Mouse (Mus musculus): ENCODE results near the gene Fzd7.
A peak's percentile ranks its signal among the peaks of the same experiment; 100 is the strongest.
"Not testable (repeated sequence)": the region's sequence is repeated elsewhere in the genome, so short reads cannot be mapped to it uniquely, and the experiment has no call there.

Fzd7 gene

DNA sequence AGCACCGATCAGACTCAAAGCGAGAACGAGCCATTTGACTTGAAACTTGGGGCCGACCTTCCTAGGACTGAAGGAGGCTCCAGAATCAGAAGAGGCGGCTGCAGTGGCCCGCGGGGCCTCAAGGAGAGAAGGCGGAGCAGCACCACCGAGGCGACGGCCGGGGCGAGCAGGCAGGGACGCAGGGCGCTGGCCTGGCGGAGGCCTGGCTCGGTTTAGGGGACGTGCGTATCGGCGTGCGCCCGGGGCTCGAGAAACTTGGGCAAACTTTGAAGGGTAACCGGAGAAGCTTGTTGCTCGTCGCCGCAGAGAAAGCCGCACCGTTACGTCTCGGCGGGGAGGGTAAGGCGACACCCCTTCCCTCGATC is at the start of gene Fzd7:
Gene Fzd7 (plus strand): TSS at position 94 of the 365 bp plus-strand sequence.
- no peak for DNase-seq

- no peak for DNase-seq
These were observed 48.9 kb upstream of the Fzd7 start for GRCm38 (mm10) chr1:59433296-59433695.

DNA sequence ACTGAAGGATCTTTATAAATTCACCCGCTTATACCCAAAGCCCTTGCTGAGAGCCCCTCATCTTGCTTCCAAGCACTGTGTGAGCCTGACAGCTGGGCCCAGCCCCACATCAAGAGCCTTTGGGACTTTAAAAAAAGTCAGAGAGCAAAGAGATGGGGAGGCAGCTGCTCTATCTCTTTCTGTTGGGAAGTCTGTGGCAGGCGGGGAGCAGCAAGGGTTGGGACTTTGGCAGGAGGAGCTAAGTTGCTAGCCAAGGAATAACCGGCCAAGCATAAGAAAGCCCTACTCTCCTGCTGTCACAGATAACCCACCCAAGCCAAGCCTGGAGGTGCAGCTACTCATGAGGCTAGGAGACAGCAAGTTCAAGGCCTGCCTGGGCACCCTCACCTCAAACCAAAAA is 48.2 kb upstream of the Fzd7 start:
- DNase-seq: no peak

- no peak for DNase-seq
These were observed 47.0 kb upstream of the Fzd7 start for GRCm38 (mm10) chr1:59435270-59435669.

GRCm38 (mm10) chr1:59436321-59436720 is 45.9 kb upstream of the Fzd7 start:
- no peak for DNase-seq

- DNase-seq: no peak
These were observed 44.3 kb upstream of the Fzd7 start for GRCm38 (mm10) chr1:59437927-59438326.

DNA sequence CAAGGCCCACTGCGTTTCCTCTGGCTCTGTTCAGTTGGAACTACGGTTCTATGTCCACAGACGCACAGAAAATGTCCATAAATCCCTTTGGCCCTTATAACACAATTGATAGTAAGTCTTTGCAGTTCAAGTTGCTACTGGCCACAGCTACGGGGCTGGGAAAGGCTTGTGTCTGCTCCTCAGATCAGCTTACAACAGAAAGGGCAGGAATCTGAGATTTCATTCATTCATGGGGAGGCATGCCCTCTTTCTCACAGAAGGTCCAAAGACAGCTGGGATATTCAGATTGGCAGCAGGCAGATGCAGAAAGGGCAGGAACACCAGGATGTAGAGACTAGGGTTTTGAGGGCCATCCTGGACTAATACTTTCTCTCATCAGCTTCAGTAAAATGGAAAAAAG is 43.9 kb upstream of the Fzd7 start:
- DNase-seq: no peak

DNA sequence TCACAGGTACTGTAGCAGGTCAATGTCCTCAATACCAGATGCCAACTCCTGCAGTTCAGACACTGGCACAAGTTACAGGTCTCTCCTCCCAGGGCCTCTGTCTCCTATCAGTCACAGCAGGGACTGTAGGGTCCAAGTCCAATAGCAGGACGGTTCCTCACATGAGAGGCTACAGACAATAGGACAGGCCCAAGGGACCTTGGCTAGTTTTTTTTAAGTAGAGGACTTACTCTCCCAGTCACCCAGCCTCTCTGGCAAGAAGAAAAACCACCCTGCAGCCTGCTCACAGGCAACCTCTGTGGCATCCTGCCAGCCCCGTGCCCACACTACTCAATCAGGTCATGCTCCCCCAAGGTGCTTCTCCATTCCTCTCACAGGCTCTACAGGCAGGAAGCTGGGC is 43.0 kb upstream of the Fzd7 start:
- no peak for DNase-seq

GRCm38 (mm10) chr1:59439941-59440340 is 42.3 kb upstream of the Fzd7 start:
- no peak for DNase-seq

DNA sequence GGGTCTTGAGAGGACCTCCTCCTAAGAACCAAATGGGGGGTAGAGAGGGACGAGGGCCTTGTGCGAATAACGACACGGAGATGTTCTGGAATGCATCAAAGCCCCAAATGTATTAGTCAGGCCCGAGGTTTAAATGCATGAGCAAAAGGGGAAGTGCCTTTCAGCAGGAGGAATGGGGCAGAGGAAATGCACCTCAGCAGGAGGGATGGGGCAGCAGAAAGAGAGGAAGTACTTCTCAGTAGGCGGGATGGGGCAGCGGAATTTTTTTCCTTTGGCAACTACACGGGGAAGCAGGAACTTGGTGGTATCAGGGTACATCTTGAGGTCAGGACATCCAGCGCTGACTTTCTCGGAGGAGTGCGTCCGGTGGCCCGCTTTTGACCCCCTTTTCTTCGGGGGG is 39.5 kb upstream of the Fzd7 start:
- DNase-seq: not testable (repeated sequence)

GRCm38 (mm10) chr1:59444127-59444660 is 38.0 kb upstream of the Fzd7 start:
- DNase-seq: no peak

- DNase-seq: no peak
These were observed 37.0 kb upstream of the Fzd7 start for GRCm38 (mm10) chr1:59445242-59445641.

DNA sequence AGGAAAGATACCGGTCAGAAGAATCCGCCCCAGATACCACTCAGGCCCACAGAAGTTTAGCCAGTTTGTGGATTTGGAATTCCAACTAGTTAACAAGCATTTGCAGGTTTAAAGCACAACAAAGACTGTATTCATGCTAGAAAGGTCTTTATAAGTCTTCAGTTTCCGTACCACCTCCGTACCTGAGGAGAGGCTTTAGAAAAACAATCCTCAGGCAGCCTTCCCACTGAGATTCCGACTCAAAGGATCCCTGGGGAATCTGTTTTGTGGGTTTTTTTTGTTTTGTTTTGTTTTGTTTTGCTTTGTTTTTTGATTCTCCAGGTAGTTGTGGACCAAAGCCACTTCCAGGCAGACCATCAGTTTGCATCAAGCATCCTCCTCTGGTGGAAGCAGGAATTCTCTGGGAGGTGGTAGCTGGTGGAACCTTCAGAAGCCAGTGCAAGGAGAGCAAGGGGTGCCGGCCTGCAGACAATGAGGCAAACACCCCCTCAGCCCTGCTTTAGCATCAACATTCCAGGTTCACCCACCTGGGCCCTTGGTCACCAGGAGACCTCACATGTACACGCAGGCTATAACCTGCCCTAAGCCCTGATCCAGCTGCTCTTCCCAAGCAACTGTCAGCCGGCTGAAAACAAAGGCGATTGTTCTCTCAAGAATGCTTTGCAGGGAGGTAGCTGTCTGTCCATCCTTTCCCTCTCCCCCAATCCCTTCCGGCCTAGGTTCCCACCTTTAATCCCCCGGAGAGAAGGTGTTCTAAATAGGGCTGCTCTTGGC is 33.5 kb upstream of the Fzd7 start:
- peak; percentile 67 for DNase-seq

- no peak for DNase-seq
These were observed 32.8 kb upstream of the Fzd7 start for GRCm38 (mm10) chr1:59449423-59449822.

- no peak for DNase-seq
These were observed 31.3 kb upstream of the Fzd7 start for GRCm38 (mm10) chr1:59450896-59451295.

GRCm38 (mm10) chr1:59451584-59451983 is 30.6 kb upstream of the Fzd7 start:
- peak; percentile 67 for DNase-seq

DNA sequence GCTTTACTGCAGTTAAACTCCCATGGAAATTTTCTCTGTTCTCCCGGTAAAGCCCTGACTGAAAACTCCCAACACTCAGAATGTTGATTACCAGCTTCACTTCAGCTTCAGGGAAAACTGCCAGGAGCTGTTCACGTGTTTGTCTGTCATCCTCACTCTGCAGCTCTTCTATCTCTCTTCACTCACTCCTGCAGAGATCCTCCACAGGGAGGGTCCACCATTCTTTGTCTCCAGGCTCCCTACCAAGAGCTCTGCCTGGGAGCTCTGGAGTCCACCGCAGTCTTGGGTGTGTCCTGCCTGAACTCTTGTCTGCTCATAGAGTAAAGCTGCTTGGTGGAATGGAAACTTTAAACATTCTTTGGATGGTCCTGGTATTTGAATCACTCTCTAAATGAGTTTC is 25.4 kb upstream of the Fzd7 start:
- DNase-seq: no peak

DNA sequence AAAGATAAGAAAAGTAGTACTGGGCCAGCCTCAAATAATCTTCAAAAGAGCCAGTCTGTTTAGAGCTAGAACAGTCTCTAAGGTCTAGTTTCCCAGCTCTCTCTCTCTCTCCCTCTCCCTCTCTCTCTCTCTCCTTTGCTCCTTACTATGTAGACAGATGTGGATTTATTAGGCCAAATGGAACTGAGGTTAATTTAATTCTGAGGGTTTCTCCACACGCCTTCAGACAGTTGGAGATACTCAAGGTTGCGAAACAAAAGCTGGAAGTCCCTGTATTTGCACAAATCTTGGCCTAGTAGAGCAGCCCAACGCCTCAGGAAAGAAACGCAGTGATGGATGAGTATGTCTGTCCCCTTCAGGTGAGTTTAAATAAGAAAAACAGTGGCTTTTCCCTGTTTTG is 24.4 kb upstream of the Fzd7 start:
- DNase-seq: no peak

DNA sequence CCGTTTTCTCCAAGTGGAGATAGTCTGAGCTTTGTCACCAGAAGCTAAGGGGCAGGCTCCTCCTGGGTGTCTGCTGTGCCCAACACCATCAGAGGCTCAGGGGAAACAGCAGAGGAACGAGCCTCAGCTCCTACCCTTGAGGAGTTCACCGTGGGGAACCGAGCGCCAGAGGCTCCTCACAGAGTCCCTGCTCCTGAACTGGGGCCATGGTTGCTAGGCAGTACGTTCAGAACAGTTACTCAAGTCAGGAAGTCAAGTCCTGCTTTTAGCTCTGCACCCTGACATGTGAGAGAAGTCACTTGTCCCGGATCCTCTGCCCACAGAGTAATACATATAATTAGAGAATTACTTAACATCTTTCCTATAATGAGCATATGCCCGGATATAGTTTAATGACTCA is 23.3 kb upstream of the Fzd7 start:
- DNase-seq: no peak

DNA sequence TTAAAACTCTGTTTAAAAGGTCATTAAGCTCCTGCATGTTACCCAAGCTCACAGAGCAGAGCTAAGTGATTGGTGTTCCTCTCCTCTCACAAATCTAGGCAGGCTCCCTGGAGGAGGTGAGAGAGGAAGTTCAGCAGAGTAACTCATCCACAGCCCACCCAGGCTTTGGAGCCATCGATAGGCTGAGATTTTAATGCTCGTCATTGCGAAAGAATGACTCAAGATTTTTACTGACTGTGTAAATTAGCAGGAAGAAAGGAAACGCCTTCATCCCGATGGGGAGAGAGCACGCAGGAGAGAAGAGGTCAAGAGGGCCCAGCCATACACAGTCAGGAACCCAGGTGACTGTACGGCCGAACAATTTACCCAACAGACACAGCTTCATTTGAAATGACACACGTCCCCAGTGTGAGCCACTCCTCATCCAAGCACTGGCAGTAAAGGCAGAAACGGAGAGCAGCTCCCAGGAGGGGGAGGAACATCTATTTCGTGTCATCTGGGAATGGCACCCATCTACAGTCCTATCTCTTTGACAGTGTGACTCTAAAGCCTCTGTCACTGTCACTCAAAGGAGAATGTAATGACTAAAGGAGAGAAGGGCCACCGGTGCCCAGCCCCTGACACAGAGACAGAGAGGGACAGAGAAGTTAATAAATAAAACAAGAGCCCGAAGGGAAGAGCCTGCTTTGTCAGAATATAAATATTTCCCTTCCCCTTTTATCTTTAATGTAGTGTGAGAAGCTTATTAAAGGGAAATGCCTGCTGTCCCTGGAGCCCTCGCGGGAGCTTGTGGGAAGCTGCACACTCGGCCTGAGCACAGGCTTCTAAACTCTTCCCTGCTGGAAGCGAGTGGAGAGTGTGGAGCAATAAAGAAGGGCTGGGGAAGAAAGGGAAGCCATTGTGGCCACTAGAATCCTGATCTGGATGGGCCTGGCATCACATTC is 17.3 kb upstream of the Fzd7 start:
- DNase-seq: peak; percentile 39

GRCm38 (mm10) chr1:59465640-59466008 is 16.6 kb upstream of the Fzd7 start:
- no peak for DNase-seq

DNA sequence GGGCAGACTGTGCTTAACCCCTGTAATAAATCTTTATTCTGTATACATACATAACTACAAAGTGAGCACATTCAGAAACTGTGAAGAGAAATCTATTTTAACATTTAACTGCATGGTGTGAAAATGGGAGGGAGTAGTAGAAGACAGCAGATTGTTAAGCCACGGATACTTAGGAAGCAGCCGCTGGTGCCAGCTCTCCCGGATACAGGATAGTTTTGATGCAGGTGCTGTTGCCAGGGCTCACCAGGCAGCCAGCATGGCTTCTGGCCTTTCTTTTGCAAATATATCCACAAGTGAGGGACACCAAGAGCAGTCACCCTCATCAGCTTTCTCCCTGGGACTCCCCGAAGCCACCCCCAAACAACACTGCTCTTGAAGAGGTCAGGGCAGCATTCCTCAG is 13.1 kb upstream of the Fzd7 start:
- no peak for DNase-seq

GRCm38 (mm10) chr1:59470766-59471165 is 11.5 kb upstream of the Fzd7 start:
- DNase-seq: no peak
